Mouse (Mus musculus): ENCODE data around the gene Brd2. TPM values are rescaled to one million over a fixed set of nuclear protein-coding genes. Genes with fewer than 3 reads are reported as not detected.

Brd2 gene
- 29.2 and 32.5 TPM in 2 replicates for polyA plus RNA-seq (2015; fragmentation: Nextera tagmentation; extraction: Ambion mirVana)

- Histone ChIP-seq H3K4me1 (ENCODE audit: insufficient read depth) (peaks cover 26% of the 10 kb centered on the region), H3K36me3 (replicated peaks; ENCODE audit: insufficient read depth, low read length) (0 out of 2 replicates have a peak, but pooled peaks cover 5% of the 10 kb centered on the region), H3K4me2 (ENCODE audit: low read depth, low read length) (peak within 1 kb of the TSS; percentile 98), H3K4me3 (ENCODE audit: low read depth, low read length) (peak within 1 kb of the TSS; percentile 97), H3K27ac (ENCODE audit: low read depth) (peak within 1 kb of the TSS; percentile 100), H3K9ac (replicated peaks) (peak within 1 kb of the TSS; percentile 93), H3K27me3 (ENCODE audit: insufficient read depth, low read length) (no peaks in the 10 kb centered on the region), H3K9me3 (ENCODE audit: low read length) (no peaks in the 10 kb centered on the region)
- no peak for TF ChIP-seq CTCF (IDR thresholded peaks at IDR 0.05; ENCODE audit: low read depth)
- TF ChIP-seq EP300 (IDR thresholded peaks at IDR 0.05; ENCODE audit: low read depth) = peak; percentile 54; the same call in 1 of the 2 replicates
- DNase-seq (peak; percentile 96), ATAC-seq (peak; percentile 40)
- 1% methylated on average over 48 of the region's 75 CpGs for WGBS (ENCODE audit: insufficient replicate concordance)
These were observed at the start of gene Brd2 for GRCm38 (mm10) chr17:34122188-34122984. Gene Brd2 (minus strand): TSS chr17:34122634.

- 14% methylated on average over 13 of the region's 13 CpGs for WGBS (ENCODE audit: insufficient replicate concordance)
- H3K4me3 ChIP-seq (ENCODE audit: low read depth, low read length) = peak overlapping the region; percentile 28
- ATAC-seq = peak; percentile 78
These were observed 48.6 kb upstream of the Brd2 start for GRCm38 (mm10) chr17:34170877-34171498.

GRCm38 (mm10) chr17:34170487-34170876 is 48.0 kb upstream of the Brd2 start:
- Histone ChIP-seq H3K4me2 (ENCODE audit: low read depth, low read length) (peak overlapping the region; percentile 68; the same call in 1 of the 2 replicates), H3K9ac (replicated peaks) (no peak overlapping the region), H3K27me3 (ENCODE audit: insufficient read depth, low read length) (no peaks in the 10 kb centered on the region), H3K4me1 (ENCODE audit: insufficient read depth) (peaks cover 3% of the 10 kb centered on the region), H3K4me3 (ENCODE audit: low read depth, low read length) (no peak overlapping the region), H3K9me3 (ENCODE audit: low read length) (no peaks in the 10 kb centered on the region), H3K36me3 (replicated peaks; ENCODE audit: insufficient read depth, low read length) (no peaks in the 10 kb centered on the region), H3K27ac (ENCODE audit: low read depth) (no peak overlapping the region)
- TF ChIP-seq CTCF (IDR thresholded peaks at IDR 0.05; ENCODE audit: low read depth) (no peak), EP300 (IDR thresholded peaks at IDR 0.05; ENCODE audit: low read depth) (no peak)
- WGBS (ENCODE audit: insufficient replicate concordance) = 8% methylated on average over 4 of the region's 4 CpGs
- peak; percentile 35 for ATAC-seq
- DNase-seq = no peak

More at GRCm38 (mm10) chr17:34170877-34171498, 48.6 kb upstream of the Brd2 start:
- peak; percentile 86 for DNase-seq
- Histone ChIP-seq H3K4me2 (ENCODE audit: low read depth, low read length) (peak overlapping the region; percentile 68), H3K27me3 (ENCODE audit: insufficient read depth, low read length) (no peaks in the 10 kb centered on the region), H3K36me3 (replicated peaks; ENCODE audit: insufficient read depth, low read length) (no peaks in the 10 kb centered on the region), H3K4me1 (ENCODE audit: insufficient read depth) (peaks cover 3% of the 10 kb centered on the region), H3K9ac (replicated peaks) (0 out of 2 replicates have a peak overlapping the region, but pooled peaks have one; percentile 21), H3K27ac (ENCODE audit: low read depth) (peak overlapping the region; percentile 40; the same call in 1 of the 2 replicates), H3K9me3 (ENCODE audit: low read length) (no peaks in the 10 kb centered on the region)
- TF ChIP-seq EP300 (IDR thresholded peaks at IDR 0.05; ENCODE audit: low read depth) = no peak
- peak; percentile 97 for TF ChIP-seq CTCF (IDR thresholded peaks at IDR 0.05; ENCODE audit: low read depth)

DNA sequence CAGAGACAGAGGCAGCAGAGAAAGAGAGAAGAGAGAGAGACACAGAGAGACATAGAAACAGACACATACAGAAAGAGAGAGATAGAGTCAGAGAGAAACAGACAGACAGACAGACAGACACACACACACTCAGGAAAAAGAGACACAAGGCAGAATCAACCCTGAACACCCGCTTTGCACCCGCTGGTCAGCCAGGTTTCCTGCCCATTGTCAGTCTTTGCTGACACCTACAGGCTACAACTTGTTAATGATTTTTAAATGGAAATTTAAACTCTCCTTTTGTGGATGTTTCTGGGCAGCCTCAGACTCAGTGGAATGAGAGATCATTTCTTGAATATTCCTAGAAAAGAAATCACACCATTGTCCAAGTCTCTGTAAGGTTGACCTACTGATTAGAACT is 46.8 kb upstream of the Brd2 start:
- 2% methylated on average over 2 of the region's 2 CpGs for WGBS (ENCODE audit: insufficient replicate concordance)
- TF ChIP-seq CTCF (IDR thresholded peaks at IDR 0.05; ENCODE audit: low read depth) (peak; percentile 79), EP300 (IDR thresholded peaks at IDR 0.05; ENCODE audit: low read depth) (no peak)
- peaks cover 3% of the 10 kb centered on the region for H3K4me1 ChIP-seq (ENCODE audit: insufficient read depth)
- H3K27me3 ChIP-seq (ENCODE audit: insufficient read depth, low read length) = no peaks in the 10 kb centered on the region
- no peaks in the 10 kb centered on the region for H3K36me3 ChIP-seq (replicated peaks; ENCODE audit: insufficient read depth, low read length)
- no peak overlapping the region for H3K9ac ChIP-seq (replicated peaks)
- H3K27ac ChIP-seq (ENCODE audit: low read depth) = no peak overlapping the region
- DNase-seq = peak; percentile 54
- no peak overlapping the region for H3K4me3 ChIP-seq (ENCODE audit: low read depth, low read length)
- no peak overlapping the region for H3K4me2 ChIP-seq (ENCODE audit: low read depth, low read length)
- no peaks in the 10 kb centered on the region for H3K9me3 ChIP-seq (ENCODE audit: low read length)
- ATAC-seq = no peak

DNA sequence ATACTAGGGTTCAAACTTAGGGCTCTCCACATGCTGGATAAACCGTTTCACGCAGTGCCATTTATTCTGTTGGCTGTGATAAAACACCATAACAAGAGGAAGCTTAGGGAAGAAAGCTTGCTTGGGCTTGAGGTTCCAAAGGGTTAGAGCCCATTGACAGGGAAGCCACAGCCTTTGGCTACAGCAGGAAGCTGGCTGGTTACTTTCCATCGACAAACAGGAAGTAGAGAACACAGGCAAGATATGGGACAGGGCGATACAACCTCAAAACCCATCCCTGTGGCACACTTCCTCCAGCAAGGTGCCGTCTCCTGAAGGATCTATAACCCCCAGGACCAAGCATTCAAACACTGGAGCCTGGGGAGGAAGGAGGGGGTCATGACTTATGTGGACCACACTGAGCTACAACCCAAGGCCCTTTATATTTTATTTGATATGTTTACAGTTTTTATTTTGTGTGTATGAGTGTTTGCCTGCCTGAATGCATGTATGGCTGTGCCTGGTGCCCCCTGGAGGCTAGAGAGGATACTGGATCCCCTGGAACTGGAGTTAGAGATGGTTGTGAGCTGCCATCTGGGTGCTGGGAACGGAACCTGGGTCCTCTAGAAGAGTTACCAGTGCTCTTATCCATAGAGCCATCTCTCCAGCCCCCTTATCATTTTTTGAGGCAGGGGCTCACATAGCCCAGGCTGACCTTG is 42.7 kb upstream of the Brd2 start:
- Histone ChIP-seq H3K9me3 (ENCODE audit: low read length) (no peaks in the 10 kb centered on the region), H3K4me2 (ENCODE audit: low read depth, low read length) (no peak overlapping the region), H3K27ac (ENCODE audit: low read depth) (no peak overlapping the region), H3K36me3 (replicated peaks; ENCODE audit: insufficient read depth, low read length) (no peaks in the 10 kb centered on the region), H3K9ac (replicated peaks) (no peak overlapping the region), H3K4me1 (ENCODE audit: insufficient read depth) (no peaks in the 10 kb centered on the region), H3K27me3 (ENCODE audit: insufficient read depth, low read length) (no peaks in the 10 kb centered on the region), H3K4me3 (ENCODE audit: low read depth, low read length) (no peak overlapping the region)
- 42% methylated on average over 6 of the region's 6 CpGs for WGBS (ENCODE audit: insufficient replicate concordance)
- peak; percentile 24 for DNase-seq
- ATAC-seq = no peak; the same call in 1 of the 2 replicates
- TF ChIP-seq EP300 (IDR thresholded peaks at IDR 0.05; ENCODE audit: low read depth) (no peak), CTCF (IDR thresholded peaks at IDR 0.05; ENCODE audit: low read depth) (peak; percentile 50)
